Mouse (Mus musculus): ENCODE measurements at regions not wholly inside any gene's neighbourhood (a gene's known extent, or its start where the extent isn't known, plus 50 kb on each side); places are given as distances from the start of the nearest gene placed in this dataset.

DNA sequence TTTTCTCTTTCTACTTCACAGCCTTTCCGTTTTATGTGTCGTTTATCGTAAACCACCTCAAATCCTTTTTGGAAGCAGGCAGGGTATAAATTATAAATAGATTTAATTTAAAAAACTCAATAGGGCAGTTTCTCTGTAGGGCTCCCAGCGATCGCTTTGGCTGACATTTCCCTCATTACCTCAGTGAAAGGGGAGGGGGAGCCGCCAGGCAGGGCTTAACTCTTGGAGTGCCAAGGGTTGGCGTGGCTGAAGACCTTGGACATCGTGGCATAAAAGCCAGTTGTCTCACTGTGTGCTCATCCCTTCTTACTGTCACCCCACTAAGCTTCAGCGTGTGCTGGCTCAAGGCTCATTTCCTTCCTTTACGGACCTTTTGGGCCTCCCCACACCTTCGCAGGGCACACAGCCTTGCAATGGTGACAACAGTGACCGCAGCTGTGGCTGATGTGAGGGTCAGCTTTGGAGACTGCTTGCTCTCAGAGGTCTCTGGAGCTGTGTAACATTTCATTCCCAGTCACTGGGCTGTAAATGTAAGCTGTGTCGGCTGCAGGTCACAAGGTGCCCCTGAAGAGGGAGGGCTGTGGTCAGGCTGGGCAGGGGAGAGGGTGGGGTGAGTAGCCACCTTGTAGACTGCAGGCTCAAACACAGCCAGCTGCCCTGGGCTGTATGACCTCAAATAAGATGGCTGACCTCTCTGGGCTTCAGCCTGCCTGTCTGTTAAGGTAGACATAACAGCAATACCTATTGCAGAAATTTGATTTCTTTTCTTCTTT lies 81.6 kb upstream of the Stx16 start:
- peak; percentile 12 to 27 for DNase-seq

DNA sequence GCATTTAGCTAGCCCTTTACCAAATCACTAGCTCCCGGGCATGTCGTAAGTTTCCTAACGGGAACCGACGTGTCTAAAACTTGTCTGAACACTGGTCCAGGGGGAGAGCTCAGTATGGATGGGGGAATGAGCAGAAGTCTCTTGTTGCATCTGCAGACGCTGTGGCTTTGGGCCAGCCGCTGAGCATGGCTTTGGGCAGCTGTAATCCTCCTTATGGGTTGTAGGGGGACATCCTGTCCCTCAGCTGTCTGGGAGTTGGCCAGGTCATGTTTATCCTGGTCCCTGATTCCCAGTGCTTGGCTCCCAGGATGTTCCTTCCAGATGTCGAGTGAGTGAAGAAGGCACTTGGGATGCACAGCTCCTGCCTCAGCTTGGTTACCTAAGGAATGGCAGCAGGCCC lies 71.4 kb upstream of the Stx16 start:
- no peak for DNase-seq

DNA sequence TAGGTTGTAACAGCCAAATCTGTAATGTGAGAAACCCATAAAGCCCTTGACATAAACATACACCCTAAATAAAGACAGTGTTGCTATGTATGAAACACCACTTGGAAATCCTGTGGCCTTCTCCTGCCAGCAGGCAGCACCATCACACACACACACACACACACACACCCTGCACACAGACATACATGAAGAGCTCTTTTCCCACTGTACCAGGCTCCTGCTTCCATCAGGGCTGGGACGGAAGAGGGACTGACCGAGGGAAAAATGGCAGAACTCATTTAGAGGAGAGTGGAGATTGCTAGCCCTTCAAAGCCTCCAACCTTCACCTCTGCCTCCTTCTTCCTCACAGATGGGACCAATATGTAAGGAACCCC lies 68.1 kb upstream of the Stx16 start:
- no peak for DNase-seq

DNA sequence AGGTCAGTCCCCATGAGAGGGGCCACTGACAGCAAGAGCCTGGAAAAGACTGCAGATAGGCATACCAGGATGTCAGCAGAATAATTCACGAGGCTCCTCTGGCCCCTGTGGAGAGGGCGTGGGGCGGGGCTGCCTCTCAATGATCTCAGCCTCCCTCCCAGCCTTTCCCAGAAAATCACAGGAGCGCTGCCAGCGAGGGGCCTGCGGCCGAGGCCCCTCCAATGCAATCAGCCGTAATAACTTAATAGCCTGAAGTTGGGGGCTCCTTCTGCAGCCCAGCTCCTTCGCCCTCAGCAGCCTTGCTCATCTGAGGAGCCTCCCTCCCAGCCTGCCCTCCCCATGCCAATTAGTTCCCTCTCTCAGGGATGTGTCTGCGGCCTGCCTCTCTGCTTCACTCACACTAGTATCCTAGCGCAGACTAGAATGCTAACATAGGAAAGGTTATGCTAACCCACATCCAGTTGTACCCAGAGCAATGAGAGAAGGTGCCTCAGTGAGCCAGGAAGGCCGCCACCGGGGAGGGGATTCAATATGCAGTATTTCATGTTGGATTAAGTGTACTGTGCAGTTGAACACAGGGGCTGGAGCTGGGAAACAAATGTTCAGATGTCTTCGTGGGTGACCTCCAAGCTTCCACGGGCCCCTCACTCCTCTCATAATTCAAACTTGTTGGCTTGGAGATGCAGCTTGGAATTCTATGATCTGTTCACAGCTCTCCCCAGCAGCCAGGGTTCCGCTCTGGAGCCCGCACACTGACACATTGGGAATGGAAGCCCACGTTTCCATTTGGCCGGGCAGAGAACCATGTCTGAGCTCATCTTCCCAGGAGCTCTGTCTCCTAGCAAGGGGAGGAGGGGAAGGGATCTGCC lies 67.5 kb upstream of the Stx16 start:
- no peak for DNase-seq

DNA sequence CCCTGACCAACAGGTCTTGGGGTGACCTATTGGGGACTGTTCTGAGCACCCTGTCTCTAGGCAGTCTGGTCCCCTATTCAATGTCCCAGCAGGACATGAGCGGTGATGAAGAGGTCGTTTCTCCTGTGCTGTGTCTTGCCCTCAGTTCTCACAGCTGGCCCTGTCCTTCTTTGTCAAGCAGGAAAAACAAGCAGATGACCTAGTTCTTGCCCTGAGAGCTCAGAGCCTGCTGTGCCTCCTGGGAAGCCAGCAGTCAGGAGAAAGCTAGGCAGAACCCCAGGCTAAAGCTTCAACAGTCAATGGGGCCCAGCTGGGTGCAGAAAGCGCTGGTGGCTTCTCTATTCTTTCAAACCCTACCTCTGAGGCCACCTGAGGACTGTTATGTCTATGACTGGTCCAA lies 66.1 kb upstream of the Stx16 start:
- no peak for DNase-seq

DNA sequence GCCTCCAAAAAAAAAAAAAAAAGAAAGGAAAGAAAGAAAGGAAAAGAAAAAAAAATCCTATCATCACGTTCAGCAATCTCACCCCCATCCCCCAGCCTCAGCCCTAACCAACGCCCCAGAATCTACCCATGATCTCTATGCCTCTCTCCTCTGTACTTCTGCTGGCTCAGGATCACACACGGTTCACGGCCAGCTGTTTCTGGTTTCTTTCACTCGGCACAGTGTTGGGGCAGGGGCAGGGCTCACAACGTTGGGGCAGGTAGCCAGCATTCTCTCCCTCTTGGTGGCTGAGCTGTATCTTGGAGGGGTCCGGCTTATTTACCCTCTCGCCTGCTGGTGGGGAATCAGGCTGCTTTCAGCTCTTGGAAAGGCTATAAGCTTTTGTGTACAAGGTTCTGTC lies 64.7 kb upstream of the Stx16 start:
- DNase-seq: no peak

DNA sequence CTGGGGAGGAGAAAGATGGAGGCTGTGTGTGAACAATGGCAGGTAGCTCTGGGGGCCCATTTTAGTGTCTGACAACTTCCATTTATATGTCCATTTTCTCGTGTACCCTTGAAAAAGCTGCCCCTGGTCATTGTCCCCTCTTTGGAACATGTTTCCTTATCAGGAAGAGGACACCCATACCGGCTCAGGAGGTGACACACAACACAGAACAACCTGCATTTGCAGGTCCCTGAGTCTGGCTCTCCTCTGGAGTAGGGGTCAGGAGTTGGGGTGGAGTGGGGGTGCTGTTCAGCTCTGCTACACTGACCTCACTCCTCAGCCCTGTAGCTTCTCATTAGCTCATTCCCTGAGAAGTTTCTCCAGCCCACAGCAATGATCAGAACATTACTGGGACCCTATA lies 61.7 kb upstream of the Stx16 start:
- no peak for DNase-seq

DNA sequence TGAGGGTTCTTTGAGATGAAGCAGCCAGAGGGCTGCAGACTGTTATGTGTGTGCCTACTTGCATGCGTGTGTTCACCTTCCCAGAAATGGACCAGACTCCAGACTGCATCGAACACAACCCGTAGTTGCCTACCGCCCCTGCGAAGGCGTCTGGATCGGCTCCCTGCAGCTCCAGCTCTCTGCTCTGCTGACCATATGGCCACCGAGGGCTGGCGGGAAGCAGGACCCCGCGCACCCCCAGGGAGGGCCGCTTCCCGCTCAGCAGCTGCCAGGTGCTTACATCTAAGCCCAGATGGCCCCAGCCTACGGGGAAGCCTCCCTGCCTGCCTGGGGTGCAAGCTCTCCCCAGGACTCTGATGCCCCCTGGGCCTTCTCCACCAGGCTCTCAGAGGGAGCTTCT lies 60.8 kb upstream of the Stx16 start:
- no peak for DNase-seq

DNA sequence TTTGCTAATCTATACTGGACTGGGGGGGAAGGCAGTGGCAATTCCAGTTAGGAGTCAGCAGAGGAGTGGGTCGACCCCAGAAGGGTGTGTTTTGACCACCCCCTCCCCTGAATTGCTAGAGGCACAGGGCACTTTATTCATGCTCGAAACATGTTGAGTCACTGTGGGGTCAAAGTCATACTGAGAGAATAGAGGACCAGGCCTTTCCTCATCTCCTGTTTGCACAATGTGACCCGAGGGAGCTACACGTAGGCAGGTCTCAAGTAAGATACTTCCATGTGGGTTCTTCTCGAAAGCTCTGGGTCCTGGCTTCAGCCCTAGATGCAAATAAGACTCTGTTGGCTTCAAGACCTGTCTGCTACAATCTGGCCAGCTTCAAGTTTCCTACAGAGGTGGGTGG lies 60.0 kb upstream of the Stx16 start:
- DNase-seq: no peak

DNA sequence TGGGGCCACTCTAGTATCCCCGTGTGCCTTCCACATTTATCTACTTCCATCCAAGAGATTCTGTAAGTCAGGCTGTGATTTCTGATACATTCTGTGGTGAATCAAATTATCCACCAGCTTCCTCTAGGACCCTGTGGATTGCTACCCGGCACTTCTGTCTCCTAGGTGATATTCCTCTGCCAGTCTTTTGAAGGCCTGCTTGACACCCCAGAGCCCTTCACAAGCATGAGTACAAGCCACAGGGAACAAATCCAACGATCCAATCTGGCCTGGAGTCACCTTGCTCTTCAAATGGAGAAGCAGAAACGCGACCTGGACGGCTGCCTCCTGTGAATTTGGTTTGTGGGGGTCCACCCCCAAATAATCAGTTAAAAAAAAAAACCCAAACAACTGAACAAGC lies 59.1 kb upstream of the Stx16 start:
- no peak for DNase-seq

DNA sequence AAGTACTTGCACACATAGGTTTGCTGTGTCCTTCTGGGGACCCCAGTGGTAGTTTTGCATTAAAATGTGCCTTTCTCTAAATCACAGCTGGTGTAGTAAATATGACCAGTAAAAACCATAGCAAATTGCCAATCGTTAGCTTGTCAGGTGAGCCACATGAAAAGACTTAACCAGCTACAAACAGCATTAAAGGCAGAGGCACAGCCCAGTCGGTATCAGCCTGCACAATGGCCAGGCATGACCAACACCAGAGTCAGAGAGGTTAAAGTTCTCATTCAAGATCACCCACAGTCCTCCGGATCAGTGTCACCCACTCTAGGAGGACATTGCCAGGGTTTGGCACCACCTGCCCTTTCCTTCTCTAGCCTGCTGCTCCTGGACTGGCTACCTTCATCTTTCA lies 58.5 kb upstream of the Stx16 start:
- DNase-seq: no peak

DNA sequence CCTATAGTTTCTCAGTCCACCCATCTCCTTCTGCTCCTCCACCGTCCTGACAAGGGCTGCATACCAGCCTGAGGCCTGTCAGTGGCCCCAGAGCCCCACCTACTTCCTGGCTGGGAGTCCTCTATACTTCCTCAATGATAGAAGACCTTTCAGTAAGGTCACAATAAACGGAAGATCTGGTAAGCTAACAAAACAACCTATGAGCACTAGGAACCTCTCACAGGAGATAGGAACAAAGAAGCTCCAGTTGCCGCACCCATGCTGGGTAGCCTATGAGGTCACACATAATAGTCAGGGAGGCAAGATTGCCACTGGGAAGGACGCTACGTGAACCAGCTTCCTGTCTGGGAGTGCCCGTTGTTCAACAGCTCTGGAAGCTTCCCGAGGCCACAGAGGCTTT lies 58.1 kb upstream of the Stx16 start:
- DNase-seq: peak; percentile 14 to 20

DNA sequence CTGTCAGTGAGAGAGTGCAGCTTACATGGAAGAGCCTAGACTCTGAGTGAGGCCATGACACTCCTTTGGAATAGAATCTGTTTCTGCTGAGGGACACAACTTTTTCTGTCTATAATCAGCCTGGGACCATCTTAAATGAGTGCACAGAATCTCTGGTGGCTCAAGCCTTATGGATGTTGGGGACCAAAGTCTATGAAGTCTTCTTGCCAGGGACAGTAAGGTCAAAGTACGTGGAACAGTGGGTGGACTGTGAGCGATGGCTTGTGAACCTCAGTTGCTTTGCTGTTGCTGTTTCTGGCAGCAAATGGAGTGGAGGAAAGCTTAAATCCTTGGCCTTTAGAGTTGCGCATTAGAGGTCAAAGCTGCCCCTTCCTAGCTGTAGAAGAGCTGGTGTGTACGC lies 57.1 kb upstream of the Stx16 start:
- peak; percentile 6 to 21 for DNase-seq

DNA sequence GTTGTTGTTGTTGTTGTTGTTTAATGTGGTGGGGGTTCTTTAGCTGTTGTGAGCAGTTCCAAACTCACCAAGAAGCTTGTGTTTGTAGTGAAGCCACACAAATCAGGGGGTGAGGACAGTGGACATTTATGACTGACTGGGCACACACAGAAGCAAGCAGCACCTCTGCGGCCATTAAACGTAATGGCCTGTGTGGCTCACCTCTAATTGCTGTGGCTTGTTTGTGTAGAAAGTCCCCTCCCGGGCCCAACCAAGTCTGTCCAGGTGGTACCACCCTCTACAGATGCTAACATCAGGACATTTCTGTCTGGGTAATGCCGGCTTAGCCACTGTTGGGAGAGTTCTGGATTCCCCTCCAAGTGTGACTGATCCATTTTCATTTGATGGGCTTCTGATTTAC lies 56.1 kb upstream of the Stx16 start:
- no peak for DNase-seq

DNA sequence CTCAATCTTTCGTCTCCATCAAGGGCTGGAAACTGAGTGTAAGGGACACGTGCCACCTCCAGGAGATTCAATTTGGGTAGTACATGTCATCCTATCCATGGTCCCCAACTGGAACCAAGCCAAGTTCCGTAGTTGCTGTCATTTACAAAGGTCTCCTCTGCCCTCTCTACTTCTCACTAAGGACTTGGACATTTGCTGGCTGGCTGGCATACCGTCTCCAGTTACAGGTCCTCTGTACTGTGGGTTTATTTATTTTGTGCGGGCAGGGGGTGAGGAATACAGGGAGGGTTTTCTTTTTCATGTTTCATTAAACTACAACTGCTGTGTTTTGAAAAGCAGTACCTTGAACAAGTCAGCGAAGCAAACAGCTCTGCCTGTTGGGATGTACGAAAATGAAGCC lies 55.7 kb upstream of the Stx16 start:
- DNase-seq: no peak

DNA sequence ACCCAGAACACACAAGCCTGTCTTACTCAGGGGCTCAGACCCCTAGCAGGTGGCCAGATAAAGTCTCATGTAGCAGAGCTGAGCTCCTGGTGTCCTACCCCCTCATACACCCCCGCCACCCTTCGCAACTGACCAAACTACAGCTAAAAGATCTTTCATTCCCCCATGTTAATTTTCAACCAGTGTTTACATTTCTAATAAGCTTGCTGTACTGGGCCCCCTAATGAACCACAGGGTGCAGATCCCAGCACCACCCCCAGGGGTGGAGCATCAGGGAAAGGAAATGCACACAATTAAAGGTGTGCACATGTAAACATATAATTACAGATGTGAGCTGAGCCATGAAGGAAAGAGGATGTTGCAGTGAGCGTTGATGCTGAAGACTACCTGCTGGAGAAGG lies 54.6 kb upstream of the Stx16 start:
- DNase-seq: no peak

DNA sequence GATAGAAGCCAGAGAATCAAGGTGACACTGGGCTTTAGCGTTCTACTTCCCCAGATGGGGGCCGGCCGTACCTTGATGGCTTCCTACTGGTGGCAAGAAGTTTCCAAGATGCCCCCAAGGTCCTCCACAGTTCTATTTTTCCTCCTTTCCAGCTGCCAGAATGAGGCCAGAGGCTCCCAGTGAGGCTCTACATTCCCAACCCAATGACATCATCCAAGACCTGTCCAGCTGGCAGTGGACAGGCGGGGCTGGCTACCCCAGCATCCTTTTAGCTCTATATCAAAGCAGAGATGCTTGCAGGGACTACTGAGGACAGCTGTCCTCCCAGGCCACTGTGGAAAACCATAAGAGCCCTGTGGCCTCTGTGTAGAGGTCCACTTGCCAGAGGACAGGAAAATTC lies 53.8 kb upstream of the Stx16 start:
- DNase-seq: no peak

DNA sequence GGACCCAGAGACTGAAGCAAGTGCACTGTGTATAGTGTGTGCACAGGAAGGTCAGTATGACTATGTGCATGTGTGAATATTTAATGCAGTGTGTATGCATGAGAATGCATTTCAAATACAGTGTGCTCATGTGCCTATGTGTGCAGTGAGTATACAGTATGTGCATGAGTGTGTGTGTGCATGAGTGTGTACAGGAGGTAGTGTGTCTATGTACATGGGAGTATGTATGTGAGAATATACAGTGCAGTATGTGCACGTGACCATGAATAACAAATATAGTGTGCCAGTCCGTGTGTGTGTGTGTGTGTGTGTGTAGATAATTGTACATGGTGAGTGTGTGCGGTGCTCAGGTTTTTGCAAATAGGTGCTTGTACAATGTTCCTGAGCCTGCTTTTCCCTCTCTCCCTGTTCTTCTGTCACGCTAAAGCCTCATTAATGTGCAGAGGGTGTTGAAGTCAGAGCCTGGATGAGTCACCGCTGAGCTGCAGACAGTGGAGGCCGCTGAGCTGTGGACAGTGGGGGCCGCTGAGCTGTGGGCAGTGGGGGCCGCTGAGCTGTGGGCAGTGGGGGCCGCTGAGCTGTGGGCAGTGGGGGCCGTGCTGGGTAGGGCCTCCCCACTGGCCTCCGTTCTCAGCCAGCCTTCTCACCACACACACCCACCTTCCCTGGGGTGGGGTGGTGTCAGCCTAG lies 50.8 kb upstream of the Stx16 start:
- no peak for DNase-seq

Measured in kidney, postnatal 36 days (tissue).